Mouse (Mus musculus) heart, embryonic 12.5 days (tissue): Measurements from ENCODE around the gene Vmn1r174. TPM values are rescaled to one million over a fixed set of nuclear protein-coding genes. Genes with fewer than 3 reads are reported as not detected.
"Not testable (repeated sequence)": the region's sequence is repeated elsewhere in the genome, so short reads cannot be mapped to it uniquely, and the experiment has no call there.

Source experiments
- ATAC-seq: fragments of 200-750 bp; cut with Nextera tagmentation; 2 replicates; pipeline ENCODE4 v1.8.0; 2017; ENCODE audit warnings: moderate TSS enrichment, moderate library complexity; ENCODE audit not compliant: insufficient number of reproducible peaks, low FRiP score
- H3K27ac ChIP-seq: fragments of 300-500 bp; sonication (generic); 2 replicates; pipeline ENCODE4 v1.5.1; 2016; ENCODE audit warnings: mild to moderate bottlenecking, moderate library complexity; ENCODE audit not compliant: poor library complexity, severe bottlenecking
- H3K27me3 ChIP-seq: fragments of 300-500 bp; sonication (generic); replicated peaks from 2 replicates; pipeline ENCODE4 v1.6.1; 2016; ENCODE audit warnings: mild to moderate bottlenecking, moderate library complexity
- H3K36me3 ChIP-seq: fragments of 300-500 bp; sonication (generic); 2 replicates; pipeline ENCODE4 v1.6.1; 2016; ENCODE audit warnings: mild to moderate bottlenecking, moderate library complexity
- H3K4me1 ChIP-seq: fragments of 300-500 bp; sonication (generic); replicated peaks from 2 replicates; pipeline ENCODE4 v1.6.1; 2016; ENCODE audit warnings: mild to moderate bottlenecking
- H3K4me2 ChIP-seq: fragments of 300-500 bp; sonication (generic); 2 replicates; pipeline ENCODE4 v1.6.1; 2016; ENCODE audit warnings: mild to moderate bottlenecking, moderate library complexity
- H3K4me3 ChIP-seq: fragments of 300-500 bp; sonication (generic); 2 replicates; pipeline ENCODE4 v1.5.1; 2016; ENCODE audit warnings: mild to moderate bottlenecking
- H3K9ac ChIP-seq: fragments of 300-500 bp; sonication (generic); 2 replicates; pipeline ENCODE4 v1.6.1; 2016; ENCODE audit warnings: mild to moderate bottlenecking, moderate library complexity
- H3K9me3 ChIP-seq: fragments of 300-500 bp; sonication (generic); replicated peaks from 2 replicates; pipeline ENCODE4 v1.6.1; 2016; ENCODE audit warnings: mild to moderate bottlenecking, moderate library complexity
- WGBS: fragments of 180-500 bp; shearing (Covaris S2); methylation state at CpG from one replicate; pipeline ENCODE4 v1.1.7; 2016; 5-methylcytosine and 5-hydroxymethylcytosine counted together
- polyA plus RNA-seq: library from polyadenylated mRNA; unstranded; fragments of >200 nt; fragmentation: Nextera tagmentation; extraction: Ambion mirVana; gene quantifications from 2 replicates; pipeline ENCODE4 v1.2.1, GENCODE M21; 2016

The Vmn1r174 gene
- not detected in 2 replicates for polyA plus RNA-seq

- ATAC-seq, H3K4me3 ChIP-seq, H3K4me2 ChIP-seq, H3K27me3 ChIP-seq, H3K9ac ChIP-seq, H3K36me3 ChIP-seq, H3K9me3 ChIP-seq, H3K4me1 ChIP-seq, H3K27ac ChIP-seq: not testable (repeated sequence)
- 48% methylated on average over 1 of the region's 1 CpGs for WGBS
These were observed at the start of gene Vmn1r174 for GRCm38 (mm10) chr7:23751970-23752369. Vmn1r174 (plus strand) TSS chr7:23752270.

GRCm38 (mm10) chr7:23784526-23784925, 32.5 kb downstream of the Vmn1r174 start:
- no peak for ATAC-seq
- Histone ChIP-seq H3K4me1 (no peaks in the 10 kb centered on the region), H3K27me3 (no peaks in the 10 kb centered on the region), H3K4me2 (no peak overlapping the region), H3K9me3 (peaks cover 53% of the 10 kb centered on the region), H3K9ac (no peak overlapping the region), H3K27ac (no peak overlapping the region), H3K36me3 (no peaks in the 10 kb centered on the region), H3K4me3 (no peak overlapping the region)
- 73% methylated on average over 6 of the region's 6 CpGs for WGBS

- H3K4me2 ChIP-seq, H3K4me1 ChIP-seq, H3K36me3 ChIP-seq, H3K4me3 ChIP-seq, ATAC-seq, H3K9ac ChIP-seq, H3K27ac ChIP-seq, H3K27me3 ChIP-seq: not testable (repeated sequence)
- H3K9me3 ChIP-seq = peaks cover 11% of the 10 kb centered on the region
These were observed 58.5 kb downstream of the Vmn1r174 start, which contains the start of gene Vmn1r175 for GRCm38 (mm10) chr7:23810543-23810942. Vmn1r175 (minus strand) TSS chr7:23810643.

Other genes starting within 250 kb of the Vmn1r174 start
- gene Vmn1r167, start 245.1 kb upstream of the Vmn1r174 start, polyA plus RNA-seq = not detected in 2 replicates
- gene Vmn1r168, start 212.5 kb upstream of the Vmn1r174 start, polyA plus RNA-seq = not detected in 2 replicates
- not detected in 2 replicates for gene Vmn1r169, start 176.7 kb upstream of the Vmn1r174 start, polyA plus RNA-seq
- gene Vmn1r170, start 146.1 kb upstream of the Vmn1r174 start, polyA plus RNA-seq = not detected in 2 replicates
- gene Vmn1r171, start 121.5 kb upstream of the Vmn1r174 start, polyA plus RNA-seq = not detected in 2 replicates
- gene Vmn1r172, start 94.0 kb upstream of the Vmn1r174 start, polyA plus RNA-seq = not detected in 2 replicates
- gene Vmn1r173, start 51.6 kb upstream of the Vmn1r174 start, polyA plus RNA-seq = not detected in 2 replicates
- not detected in 2 replicates for gene Vmn1r175, start 58.4 kb downstream of the Vmn1r174 start, polyA plus RNA-seq
- not detected in 2 replicates for gene Vmn1r176, start 85.1 kb downstream of the Vmn1r174 start, polyA plus RNA-seq
- gene Vmn1r177, start 114.2 kb downstream of the Vmn1r174 start, polyA plus RNA-seq = not detected in 2 replicates
- not detected in 2 replicates for gene Vmn1r178, start 139.7 kb downstream of the Vmn1r174 start, polyA plus RNA-seq
- gene Vmn1r179, start 174.7 kb downstream of the Vmn1r174 start, polyA plus RNA-seq = not detected in 2 replicates
- not detected in 2 replicates for gene Vmn1r180, start 198.4 kb downstream of the Vmn1r174 start, polyA plus RNA-seq
- not detected in 2 replicates for gene Vmn1r181, start 222.3 kb downstream of the Vmn1r174 start, polyA plus RNA-seq
- not detected in 2 replicates for gene V1rd19, start 249.4 kb downstream of the Vmn1r174 start, polyA plus RNA-seq